Mouse (Mus musculus): ENCODE data around the gene Gm3029.
"Not testable (repeated sequence)": the region's sequence is repeated elsewhere in the genome, so short reads cannot be mapped to it uniquely, and the experiment has no call there.

Gm3029 gene

DNA sequence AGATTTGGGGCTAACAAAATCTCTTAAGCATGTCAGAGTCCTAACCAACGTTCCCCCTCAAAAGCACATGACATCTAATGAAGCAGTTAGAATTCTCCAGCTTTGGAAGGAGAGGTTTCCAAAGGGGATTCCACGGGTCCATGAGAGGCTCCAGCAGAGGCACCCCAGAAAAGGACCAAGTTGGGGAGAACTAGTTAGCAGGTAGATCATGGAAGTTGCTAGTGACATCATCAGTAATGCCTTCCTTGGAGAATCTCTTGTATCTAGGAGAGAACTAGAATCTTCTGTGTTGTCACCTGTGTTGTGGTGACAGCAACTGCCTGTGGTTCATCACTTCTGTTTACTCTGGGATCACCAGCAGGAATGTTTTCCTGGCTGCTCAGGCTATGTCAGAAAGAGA, at the start of gene Gm3029:
Gm3029 (plus strand) TSS at position 301 of the 400 bp plus-strand sequence.
- DNase-seq (ENCODE audit: low read depth, low spot score) = not testable (repeated sequence)

DNA sequence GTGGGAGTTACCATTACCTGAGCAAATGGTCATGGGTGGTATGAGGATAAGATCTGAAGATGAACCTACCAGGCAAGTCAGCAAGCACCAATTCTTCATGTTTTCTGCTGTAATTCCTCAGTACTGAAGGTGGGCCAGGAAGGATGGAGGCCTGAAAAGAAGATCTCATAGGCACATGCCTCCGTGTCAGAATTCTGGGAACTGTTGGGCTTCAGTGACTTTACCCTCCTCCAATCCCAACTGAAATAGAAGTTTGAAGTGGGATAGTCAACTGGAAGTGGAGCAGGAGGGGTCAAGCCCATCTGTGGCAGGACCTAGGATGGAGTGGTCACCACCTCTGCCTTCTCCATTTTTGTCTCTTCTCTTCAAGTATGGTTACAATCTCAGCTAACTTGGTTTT, 47.7 kb upstream of the Gm3029 start, which contains the start of gene Gm2916:
Gm2916 (plus strand) TSS at position 301 of the 400 bp plus-strand sequence.
- not testable (repeated sequence) for DNase-seq (ENCODE audit: low read depth, low spot score)

DNA sequence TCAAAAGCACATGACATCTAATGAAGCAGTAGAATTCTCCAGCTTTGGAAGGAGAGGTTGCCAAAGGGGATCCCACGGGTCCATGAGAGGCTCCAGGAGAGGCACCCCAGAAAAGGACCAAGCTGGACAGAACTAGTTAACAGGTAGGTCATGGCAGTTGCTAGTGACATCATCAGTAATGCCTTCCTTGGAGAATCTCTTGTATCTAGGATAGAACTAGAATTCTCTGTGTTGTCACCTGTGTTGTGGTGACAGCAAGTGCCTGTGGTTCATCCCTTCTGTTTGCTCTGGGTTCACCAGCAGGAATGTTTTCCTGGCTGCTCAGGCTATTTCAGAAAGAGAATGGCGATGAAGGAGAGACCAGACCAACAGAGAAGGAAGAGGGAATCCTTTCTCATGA, 31.7 kb downstream of the Gm3029 start, which contains the start of gene Gm3095:
Gm3095 (plus strand) TSS at position 301 of the 400 bp plus-strand sequence.
- DNase-seq (ENCODE audit: low read depth, low spot score) = not testable (repeated sequence)

Measured in brain, adult 2 months (tissue).